Mouse (Mus musculus): ENCODE measurements around the gene Mex3a. TPM values are rescaled to one million over a fixed set of nuclear protein-coding genes. Genes with fewer than 3 reads are reported as not detected.

Mex3a gene
- polyA plus RNA-seq, 1 experiment from 2014 or later, result 12.5 TPM

GRCm38 (mm10) chr3:88586640-88587039, 54.4 kb downstream of the Mex3a start:
- TF ChIP-seq CTCF (IDR thresholded peaks at IDR 0.05; ENCODE audit: low read depth), result no peak
- H3K27ac ChIP-seq, result no peak overlapping the region
- WGBS, result 95% methylated on average over 5 of the region's 5 CpGs
- H3K36me3 ChIP-seq (ENCODE audit: insufficient read depth, low read length), result peaks cover 38% of the 10 kb centered on the region
- 0 out of 2 replicates have a peak, but pooled peaks cover 3% of the 10 kb centered on the region for H3K4me1 ChIP-seq (replicated peaks; ENCODE audit: insufficient read depth, low read length)
- H3K27me3 ChIP-seq (ENCODE audit: insufficient read depth, low read length), result no peaks in the 10 kb centered on the region
- H3K4me3 ChIP-seq (replicated peaks; ENCODE audit: low read depth, low read length), result no peak overlapping the region
- no peak overlapping the region for H3K4me2 ChIP-seq (ENCODE audit: low read length)
- H3K9ac ChIP-seq (ENCODE audit: low read depth, low read length), result no peak overlapping the region
- ATAC-seq (replicated peaks; ENCODE audit: low FRiP score, low read depth) (no peak), DNase-seq (ENCODE audit: low spot score) (no peak)
- no peaks in the 10 kb centered on the region for H3K9me3 ChIP-seq (replicated peaks; ENCODE audit: low read length)

GRCm38 (mm10) chr3:88590246-88590645, 58.1 kb downstream of the Mex3a start:
- ATAC-seq (replicated peaks; ENCODE audit: low FRiP score, low read depth), result no peak
- H3K4me2 ChIP-seq (ENCODE audit: low read length), result no peak overlapping the region
- WGBS, result 19% methylated on average over 5 of the region's 5 CpGs
- TF ChIP-seq CTCF (IDR thresholded peaks at IDR 0.05; ENCODE audit: low read depth), result no peak
- peaks cover 24% of the 10 kb centered on the region for H3K36me3 ChIP-seq (ENCODE audit: insufficient read depth, low read length)
- H3K4me1 ChIP-seq (replicated peaks; ENCODE audit: insufficient read depth, low read length), result peaks cover 18% of the 10 kb centered on the region
- H3K4me3 ChIP-seq (replicated peaks; ENCODE audit: low read depth, low read length), result no peak overlapping the region
- no peak overlapping the region for H3K27ac ChIP-seq
- no peaks in the 10 kb centered on the region for H3K9me3 ChIP-seq (replicated peaks; ENCODE audit: low read length)
- peak; percentile 20 for DNase-seq (ENCODE audit: low spot score)
- no peak overlapping the region for H3K9ac ChIP-seq (ENCODE audit: low read depth, low read length)
- no peaks in the 10 kb centered on the region for H3K27me3 ChIP-seq (ENCODE audit: insufficient read depth, low read length)

MicroRNAs within 50 kb of the gene (microRNA counts, 519-probe panel; counts per million panel counts)
- microRNA mmu-miR-1905, result 330 counts per million, percentile 68 among the panel's probes with 10 or more counts

Small RNA genes within 50 kb of the gene (microRNA-seq; reads per million reads assigned to microRNA genes)
- not detected for gene Mir1905

Other genes starting within 250 kb of the Mex3a start
- gene Gm38392, start 245.2 kb upstream of the Mex3a start, polyA plus RNA-seq (2015; fragmentation: Nextera tagmentation; extraction: Ambion mirVana), result 3.8 and 5.1 TPM in 2 replicates
- gene Tsacc, start 235.4 kb upstream of the Mex3a start, polyA plus RNA-seq (2015; fragmentation: Nextera tagmentation; extraction: Ambion mirVana), result 13.0 and 13.8 TPM in 2 replicates
- gene Cct3, start 235.3 kb upstream of the Mex3a start, polyA plus RNA-seq (2015; fragmentation: Nextera tagmentation; extraction: Ambion mirVana), result 373 and 411 TPM in 2 replicates
- gene Glmp, start 207.4 kb upstream of the Mex3a start, polyA plus RNA-seq (2015; fragmentation: Nextera tagmentation; extraction: Ambion mirVana), result 306 and 328 TPM in 2 replicates
- 6.3 and 7.4 TPM in 2 replicates for gene Tmem79, start 196.2 kb upstream of the Mex3a start, polyA plus RNA-seq (2015; fragmentation: Nextera tagmentation; extraction: Ambion mirVana)
- 26.7 and 30.9 TPM in 2 replicates for gene Smg5, start 196.1 kb upstream of the Mex3a start, polyA plus RNA-seq (2015; fragmentation: Nextera tagmentation; extraction: Ambion mirVana)
- 15.4 and 16.6 TPM in 2 replicates for gene Paqr6, start 167.8 kb upstream of the Mex3a start, polyA plus RNA-seq (2015; fragmentation: Nextera tagmentation; extraction: Ambion mirVana)
- 3.8 and 4.7 TPM in 2 replicates for gene Bglap3, start 159.7 kb upstream of the Mex3a start, polyA plus RNA-seq (2015; fragmentation: Nextera tagmentation; extraction: Ambion mirVana)
- 4.2 and 7.1 TPM in 2 replicates for gene Bglap2, start 153.7 kb upstream of the Mex3a start, polyA plus RNA-seq (2015; fragmentation: Nextera tagmentation; extraction: Ambion mirVana)
- not detected in 2 replicates for gene Bglap, start 147.9 kb upstream of the Mex3a start, polyA plus RNA-seq (2015; fragmentation: Nextera tagmentation; extraction: Ambion mirVana)
- gene Pmf1, start 122.1 kb upstream of the Mex3a start, polyA plus RNA-seq (2015; fragmentation: Nextera tagmentation; extraction: Ambion mirVana), result 97.5 and 107 TPM in 2 replicates
- gene Slc25a44, start 107.3 kb upstream of the Mex3a start, polyA plus RNA-seq (2015; fragmentation: Nextera tagmentation; extraction: Ambion mirVana), result 17.1 and 17.7 TPM in 2 replicates
- gene Sema4a, start 71.2 kb upstream of the Mex3a start, polyA plus RNA-seq (2015; fragmentation: Nextera tagmentation; extraction: Ambion mirVana), result 32.6 and 33.3 TPM in 2 replicates
- gene Lmna, start 22.4 kb upstream of the Mex3a start, polyA plus RNA-seq (2015; fragmentation: Nextera tagmentation; extraction: Ambion mirVana), result 99.3 and 108 TPM in 2 replicates
- gene Rab25, start 15.9 kb downstream of the Mex3a start, polyA plus RNA-seq (2015; fragmentation: Nextera tagmentation; extraction: Ambion mirVana), result 27.4 and 28.9 TPM in 2 replicates
- 164 and 173 TPM in 2 replicates for gene Lamtor2, start 20.7 kb downstream of the Mex3a start, polyA plus RNA-seq (2015; fragmentation: Nextera tagmentation; extraction: Ambion mirVana)
- gene Ubqln4, start 21.4 kb downstream of the Mex3a start, polyA plus RNA-seq (2015; fragmentation: Nextera tagmentation; extraction: Ambion mirVana), result 35.1 and 35.9 TPM in 2 replicates
- gene Ssr2, start 43.5 kb downstream of the Mex3a start, polyA plus RNA-seq (2015; fragmentation: Nextera tagmentation; extraction: Ambion mirVana), result 294 and 311 TPM in 2 replicates
- gene Arhgef2, start 73.6 kb downstream of the Mex3a start, polyA plus RNA-seq (2015; fragmentation: Nextera tagmentation; extraction: Ambion mirVana), result 53.7 and 65.4 TPM in 2 replicates
- gene Rxfp4, start 120.7 kb downstream of the Mex3a start, polyA plus RNA-seq (2015; fragmentation: Nextera tagmentation; extraction: Ambion mirVana), result not detected in 2 replicates
- 71.4 and 72.1 TPM in 2 replicates for gene Khdc4, start 153.4 kb downstream of the Mex3a start, polyA plus RNA-seq (2015; fragmentation: Nextera tagmentation; extraction: Ambion mirVana)
- 58.6 and 62.5 TPM in 2 replicates for gene Rit1, start 184.4 kb downstream of the Mex3a start, polyA plus RNA-seq (2015; fragmentation: Nextera tagmentation; extraction: Ambion mirVana)
- gene Syt11, start 242.8 kb downstream of the Mex3a start, polyA plus RNA-seq (2015; fragmentation: Nextera tagmentation; extraction: Ambion mirVana), result 8.8 and 9.1 TPM in 2 replicates

All from kidney, postnatal 0 days (tissue).